Mouse (Mus musculus) embryonic stem cell, embryonic (primary cell): ENCODE results near the gene Capg.

Experiments used
- CTCF ChIA-PET, 4 experiments: fragments of 300-600 bp in 2 of 4; fragments of 350-600 bp in 2 of 4; sonication (Branson Sonifier 250); formaldehyde crosslinking; loops; one replicate each; lab custom pipeline; 2022; ENCODE audit warnings: inconsistent platforms in 2 of 4; lab: Charles Lee
- POLR2A ChIA-PET, 4 experiments: fragments of 300-600 bp in 2 of 4; fragments of 350-600 bp in 2 of 4; sonication (Branson Sonifier 250); formaldehyde crosslinking; loops; one replicate each; lab custom pipeline; 2022; ENCODE audit warnings: antibody characterized with exemption in 4 of 4, inconsistent platforms in 1 of 4; lab: Charles Lee

The Capg gene

DNA sequence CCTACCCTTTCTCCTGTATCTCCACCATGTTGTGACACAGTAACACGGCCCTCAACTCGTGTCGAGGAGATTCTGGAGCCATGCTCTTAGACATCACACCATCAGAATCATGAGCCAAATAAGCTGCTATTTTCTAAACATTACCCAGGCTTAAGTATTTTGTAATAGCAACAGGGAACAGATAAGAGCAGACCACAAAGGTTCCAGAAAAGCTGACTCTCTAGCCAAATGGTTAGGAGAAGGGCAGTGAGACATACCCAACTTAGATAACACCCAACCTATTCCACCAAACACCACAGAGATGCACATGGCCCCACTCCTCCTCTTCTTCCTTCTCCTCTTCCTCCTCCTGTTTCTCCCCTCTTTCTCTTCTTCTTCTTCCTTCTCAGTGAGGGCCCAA, 31.9 kb downstream of the Capg start:
- CTCF ChIA-PET: interaction anchor here in 1 of 4 experiments (0.6 kb wide), 1 partner anchor 185 kb away, joined by 9 read pairs; the partner anchor contains the start of gene Vamp8
- POLR2A ChIA-PET: interaction anchor here in 1 of 4 experiments (0.6 to 2.3 kb wide), 2 partner anchors 51 to 136 kb away, joined by 3 to 6 read pairs; partner anchors contain the start of gene Mat2a

DNA sequence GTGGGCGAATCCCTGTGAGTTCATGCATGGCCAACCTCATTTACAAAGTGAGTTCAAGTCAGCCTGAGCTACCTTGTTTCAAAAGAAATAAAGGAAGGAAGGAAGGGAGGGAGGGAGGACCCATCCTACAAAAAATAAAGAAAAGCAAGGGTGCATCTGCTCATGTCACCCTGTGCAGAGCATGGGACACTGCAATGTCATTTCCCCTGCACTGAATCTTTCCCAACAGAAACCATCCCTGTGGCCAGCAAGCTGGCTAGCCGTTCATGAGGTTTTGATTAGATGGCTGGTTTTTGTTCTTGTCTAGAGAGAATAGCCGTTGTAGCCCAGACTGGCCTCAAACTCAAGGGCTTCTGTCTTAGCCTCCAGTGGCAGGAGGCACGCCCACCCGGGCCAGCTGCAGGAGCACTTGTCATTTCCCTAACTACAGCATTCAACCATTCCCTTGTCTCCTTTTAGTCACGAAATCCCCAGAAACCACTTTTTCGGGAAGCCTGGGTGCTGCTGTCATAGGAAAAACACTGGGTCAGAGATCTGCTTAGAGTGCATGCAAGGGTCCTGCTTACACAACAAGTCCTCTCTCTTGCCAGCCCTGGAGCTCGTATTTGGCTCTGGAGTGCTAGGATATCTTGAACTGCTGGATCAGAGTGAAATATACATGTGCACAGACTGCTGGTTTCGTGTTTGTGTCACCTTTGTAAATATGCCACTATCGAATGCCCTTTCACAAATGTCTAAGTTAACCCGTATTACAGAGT, 37.6 kb downstream of the Capg start:
- POLR2A ChIA-PET: interaction anchor here in 1 of 4 experiments (1.2 kb wide), 2 partner anchors 17 to 34 kb away, joined by 3 read pairs; partner anchors contain the start of gene Tgoln1

GRCm38 (mm10) chr6:72583211-72583839, 39.1 kb downstream of the Capg start:
- CTCF ChIA-PET: no interaction called here
- POLR2A ChIA-PET: interaction anchor here in 2 of 4 experiments (0.8 to 1.7 kb wide), 2 partner anchors 15 to 151 kb away, joined by 3 read pairs; partner anchors contain the start of genes Elmod3 (in 1 of the 2) and Retsat (in 1 of the 2)

More for the DNA sequence above, 37.6 kb downstream of the Capg start:
- CTCF ChIA-PET: interaction anchor here in 3 of 4 experiments (0.6 to 1.4 kb wide), 4 partner anchors 8 to 20 kb away, joined by 3 read pairs; no protein-coding TSS in a partner anchor

- POLR2A ChIA-PET: interaction anchor here in 3 of 4 experiments (0.7 to 1.7 kb wide), 5 partner anchors 14 to 152 kb away, joined by 3 to 6 read pairs (median 4); partner anchors contain the start of genes Elmod3 (in 2 of the 3), Retsat (in 2 of the 3) and Mat2a (in 1 of the 3)
- CTCF ChIA-PET: no interaction called here
Measured at GRCm38 (mm10) chr6:72584154-72584553, 40.0 kb downstream of the Capg start.

DNA sequence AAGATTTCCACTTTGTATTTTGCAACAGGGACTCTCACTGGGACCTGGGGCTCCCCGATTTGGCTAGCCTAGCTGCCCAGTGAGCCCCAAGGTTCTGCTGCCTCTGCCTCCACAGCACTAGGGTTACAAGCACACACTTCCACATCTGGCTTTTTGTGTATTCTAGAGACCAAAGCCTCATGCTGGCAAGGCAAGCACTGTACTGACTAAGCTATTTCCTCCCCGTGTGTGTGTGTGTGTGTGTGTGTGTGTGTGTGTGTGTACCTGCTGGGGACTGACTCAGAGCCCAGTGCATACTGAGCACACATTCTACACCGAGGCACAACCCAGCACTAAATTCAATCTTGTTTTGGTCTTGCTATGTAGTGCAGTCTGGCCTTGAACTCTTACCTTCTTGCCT, 42.5 kb downstream of the Capg start:
- POLR2A ChIA-PET: interaction anchor here in 1 of 4 experiments (0.5 kb wide), 1 partner anchor 371 kb away, joined by 3 read pairs; no protein-coding TSS in a partner anchor
- CTCF ChIA-PET: no interaction called here

- CTCF ChIA-PET: interaction anchor here in 1 of 4 experiments (1.0 kb wide), 1 partner anchor 180 kb away, joined by 6 read pairs; no protein-coding TSS in a partner anchor
- POLR2A ChIA-PET: interaction anchor here in 1 of 4 experiments (1.9 kb wide), 1 partner anchor 11 kb away, joined by 5 read pairs; the partner anchor contains the start of genes Elmod3 and Retsat
Measured at GRCm38 (mm10) chr6:72588307-72588706, 44.1 kb downstream of the Capg start.

DNA sequence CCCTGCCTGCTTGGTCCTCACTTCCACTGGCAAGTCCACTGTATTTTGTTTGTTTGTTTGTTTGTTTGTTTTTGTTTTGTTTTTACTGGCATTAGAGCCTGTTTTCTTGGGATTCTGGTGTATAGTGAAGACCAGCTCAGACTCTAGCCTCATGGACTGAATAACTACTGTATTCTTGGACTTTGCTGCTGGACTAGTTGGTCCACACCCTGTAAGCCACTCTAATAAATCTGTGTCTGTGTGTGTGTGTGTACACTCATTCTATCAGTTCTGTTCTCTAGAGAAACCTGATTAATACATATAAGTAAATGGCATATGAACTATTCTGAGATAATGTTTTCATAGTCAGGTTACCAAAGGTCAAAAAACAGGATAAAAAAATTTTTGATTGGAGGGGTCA, 45.9 kb downstream of the Capg start:
- ChIA-PET CTCF (interaction anchor here in 1 of 4 experiments (0.5 kb wide), 1 partner anchor 9 kb away, joined by 3 read pairs; no protein-coding TSS in a partner anchor), POLR2A (no interaction called here)

DNA sequence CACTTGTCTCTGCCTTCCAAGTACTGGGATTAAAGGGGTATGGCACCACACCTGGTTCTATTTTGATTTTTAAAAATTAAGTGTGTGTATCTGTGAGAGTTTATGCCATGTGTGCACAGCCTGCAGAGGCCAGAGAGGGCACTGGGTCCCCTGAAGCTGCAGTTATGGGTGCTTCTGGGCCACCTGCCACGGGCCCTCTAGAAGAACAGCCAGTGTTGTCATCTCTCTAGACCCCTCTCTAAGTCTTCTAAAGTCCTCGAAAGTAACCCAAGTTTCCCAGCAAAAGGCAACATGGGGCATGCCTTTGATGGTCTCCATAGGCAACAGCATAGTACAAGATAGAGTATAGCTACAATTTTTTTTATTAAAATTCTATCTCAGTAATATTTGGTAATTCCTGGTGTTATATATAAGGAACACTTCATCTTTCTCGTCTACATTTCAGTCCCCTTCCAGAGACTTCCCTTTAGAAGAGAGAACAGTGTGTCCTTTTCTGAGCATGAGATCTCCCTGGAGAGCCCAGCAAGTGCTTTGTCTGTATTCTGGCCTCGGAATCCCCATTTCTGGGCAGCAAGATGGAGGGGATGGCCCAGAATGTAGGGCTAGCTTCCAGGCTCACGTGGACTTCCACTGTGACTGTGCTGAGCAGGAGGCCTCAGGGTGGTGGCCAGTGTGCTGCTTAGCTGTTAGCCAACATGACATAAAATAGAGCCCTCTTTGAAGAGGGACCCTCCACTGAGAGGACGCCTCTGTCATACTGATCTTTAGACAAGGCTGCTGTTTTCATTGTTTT, 49.0 kb downstream of the Capg start:
- POLR2A ChIA-PET: interaction anchor here in 1 of 4 experiments (0.7 to 1.4 kb wide), 2 partner anchors 15 to 16 kb away, joined by 3 to 4 read pairs; no protein-coding TSS in a partner anchor
- CTCF ChIA-PET: no interaction called here

- CTCF ChIA-PET: interaction anchor here in 2 of 4 experiments (0.6 to 1.0 kb wide), 2 partner anchors 12 to 19 kb away, joined by 3 read pairs; no protein-coding TSS in a partner anchor
- POLR2A ChIA-PET: interaction anchor here in 1 of 4 experiments (0.7 kb wide), 1 partner anchor 16 kb away, joined by 4 read pairs; no protein-coding TSS in a partner anchor
Measured at GRCm38 (mm10) chr6:72593914-72594313, 49.7 kb downstream of the Capg start.

- ChIA-PET CTCF (interaction anchor here in 3 of 4 experiments (0.6 to 1.7 kb wide), 5 partner anchors 19 to 201 kb away, joined by 3 to 11 read pairs (median 3); partner anchors contain the start of gene Tgoln1 (in 1 of the 3)), POLR2A (interaction anchor here in 3 of 4 experiments (0.6 to 4.4 kb wide), 21 partner anchors 10 to 321 kb away, joined by 3 to 32 read pairs (median 5); partner anchors contain the start of genes Tgoln1 (in 2 of the 3), Mat2a (in 1 of the 3) and Vamp8 (in 1 of the 3))
Measured at GRCm38 (mm10) chr6:72597083-72597874, 53.1 kb downstream of the Capg start.

DNA sequence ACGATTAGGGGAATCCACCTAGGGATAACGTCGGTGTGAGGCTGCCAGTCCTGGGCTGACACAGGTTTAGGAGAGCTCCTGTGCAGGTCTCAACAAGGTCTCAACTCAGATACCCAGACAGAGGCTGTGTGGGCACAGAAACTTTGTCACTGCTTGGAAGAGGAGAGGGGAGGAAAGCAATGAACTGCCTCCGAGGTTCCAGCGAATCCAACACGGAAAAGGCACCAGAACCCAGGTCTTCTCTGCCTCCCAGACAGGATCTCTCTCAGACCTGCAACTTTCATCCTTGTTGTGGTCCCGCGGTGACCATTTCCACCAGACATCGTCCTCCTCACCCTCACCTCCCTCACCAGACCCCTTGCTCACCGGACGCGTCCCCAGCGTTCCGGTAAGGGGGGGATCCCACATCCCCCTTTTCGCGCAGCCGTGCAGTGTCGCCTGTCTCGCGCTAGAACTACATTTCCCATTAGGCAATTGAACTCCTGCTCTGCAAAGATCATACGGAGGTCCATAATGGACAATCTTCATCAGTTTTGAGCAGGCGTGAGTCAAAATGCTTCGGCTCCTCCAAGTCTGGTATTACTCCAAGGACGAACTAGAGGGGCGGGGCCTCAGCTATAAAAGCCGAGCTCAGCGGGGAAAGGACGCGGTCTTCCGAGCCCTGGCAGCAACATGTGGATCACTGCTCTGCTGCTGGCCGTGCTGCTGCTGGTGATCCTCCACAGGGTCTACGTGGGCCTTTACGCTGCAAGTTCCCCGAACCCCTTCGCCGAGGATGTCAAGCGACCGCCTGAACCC, 54.0 kb downstream of the Capg start, which contains the start of the genes Elmod3 and Retsat:
Elmod3 (minus strand) TSS at position 458 of the 798 bp plus-strand sequence.
Retsat (plus strand) TSS at position 520 of the 798 bp plus-strand sequence.
- POLR2A ChIA-PET: interaction anchor here (0.6 to 4.4 kb wide), 63 partner anchors 10 to 410 kb away, joined by 3 to 32 read pairs (median 4); partner anchors contain the start of genes Tgoln1 (in 3 of the 4), Mat2a (in 2 of the 4), Capg (in 1 of the 4) and Ggcx (in 1 of the 4)
- CTCF ChIA-PET: interaction anchor here (0.5 to 2.3 kb wide), 10 partner anchors 11 to 227 kb away, joined by 3 to 6 read pairs (median 4); partner anchors contain the start of genes Ggcx (in 1 of the 4) and Tgoln1 (in 1 of the 4)

DNA sequence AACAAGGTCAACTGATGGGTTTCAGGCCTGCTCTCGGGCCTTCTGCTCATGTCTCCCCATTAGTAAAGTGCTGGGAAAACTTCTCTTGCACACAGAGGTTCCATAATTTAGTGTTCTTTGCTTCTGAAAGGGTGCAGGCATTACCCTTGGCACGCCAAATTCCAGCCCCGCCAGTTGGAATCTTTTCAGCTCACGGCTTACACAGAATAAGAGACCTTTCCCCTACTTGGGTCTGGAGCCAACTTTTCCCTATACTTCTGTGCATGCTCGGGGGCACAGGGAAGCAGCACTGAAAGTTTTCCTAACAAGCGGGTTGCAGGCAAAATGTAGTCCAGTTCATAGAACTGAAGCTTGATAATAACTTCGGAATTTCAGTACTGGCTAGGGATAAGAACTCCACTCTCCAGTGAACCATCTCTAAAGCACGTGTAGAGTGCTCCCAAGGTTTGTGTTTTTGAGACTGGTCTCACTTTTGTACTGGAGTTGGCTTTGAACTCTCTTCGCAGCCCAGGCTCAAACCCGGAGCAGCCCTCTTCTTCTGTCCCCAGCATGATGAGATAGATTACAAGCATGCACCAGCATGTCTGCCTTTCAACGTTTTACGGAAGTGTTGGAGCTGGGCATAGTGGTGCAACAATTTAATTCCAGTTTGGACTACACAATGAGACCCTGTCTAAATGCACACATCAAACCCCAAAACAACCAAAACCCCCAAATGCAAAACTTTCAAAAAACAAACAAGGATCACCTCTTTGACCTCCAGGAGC, 54.8 kb downstream of the Capg start:
- ChIA-PET CTCF (interaction anchor here (0.5 to 2.3 kb wide), 12 partner anchors 10 to 815 kb away, joined by 3 to 6 read pairs (median 4); partner anchors contain the start of genes Ggcx (in 1 of the 4) and Tgoln1 (in 1 of the 4)), POLR2A (interaction anchor here (0.6 to 4.4 kb wide), 63 partner anchors 10 to 411 kb away, joined by 3 to 32 read pairs (median 4); partner anchors contain the start of genes Tgoln1 (in 3 of the 4), Mat2a (in 2 of the 4), Capg (in 1 of the 4) and Ggcx (in 1 of the 4))

- ChIA-PET POLR2A (interaction anchor here in 2 of 4 experiments (0.6 to 4.4 kb wide), 8 partner anchors 8 to 223 kb away, joined by 3 to 32 read pairs (median 16); partner anchors contain the start of genes Mat2a (in 1 of the 2), Tcf7l1 (in 1 of the 2) and Tgoln1 (in 1 of the 2)), CTCF (interaction anchor here in 1 of 4 experiments (0.6 to 2.3 kb wide), 2 partner anchors 8 to 186 kb away, joined by 3 to 6 read pairs; partner anchors contain the start of gene Ggcx)
Measured at GRCm38 (mm10) chr6:72600216-72600615, 56.0 kb downstream of the Capg start.

DNA sequence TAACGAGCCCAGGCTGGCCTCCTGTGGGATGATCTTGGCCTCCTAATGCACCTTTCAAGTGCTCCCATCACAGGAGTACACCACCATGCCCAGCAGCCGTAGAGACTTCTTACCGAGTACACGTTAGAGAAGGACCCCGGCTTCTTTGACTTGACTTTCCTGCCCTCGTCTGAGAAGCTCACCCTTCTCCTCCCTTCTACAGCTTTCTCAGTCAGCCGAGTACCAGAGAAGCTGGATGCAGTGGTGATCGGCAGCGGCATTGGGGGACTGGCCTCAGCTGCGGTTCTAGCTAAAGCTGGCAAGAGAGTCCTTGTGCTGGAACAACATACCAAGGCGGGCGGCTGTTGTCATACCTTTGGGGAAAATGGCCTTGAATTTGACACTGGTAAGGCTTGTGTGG, 56.6 kb downstream of the Capg start:
- ChIA-PET POLR2A (interaction anchor here in 2 of 4 experiments (1.4 to 4.4 kb wide), 5 partner anchors 8 to 189 kb away, joined by 4 to 32 read pairs (median 16); partner anchors contain the start of genes Mat2a (in 1 of the 2) and Tcf7l1 (in 1 of the 2)), CTCF (interaction anchor here in 2 of 4 experiments (0.6 to 1.2 kb wide), 4 partner anchors 8 to 187 kb away, joined by 3 to 7 read pairs (median 4); partner anchors contain the start of genes Ggcx (in 1 of the 2) and Tgoln1 (in 1 of the 2))
